Mouse (Mus musculus) neural tube, embryonic 13.5 days (tissue): ENCODE results near the gene Dusp23. TPM values are rescaled to one million over a fixed set of nuclear protein-coding genes. Genes with fewer than 3 reads are reported as not detected.

Source experiments
- ATAC-seq: fragments of 200-750 bp; cut with Nextera tagmentation; 2 replicates; pipeline ENCODE4 v1.8.0; 2017; ENCODE audit warnings: low read depth, mild to moderate bottlenecking, moderate TSS enrichment, moderate library complexity
- H3K27ac ChIP-seq: fragments of 300-500 bp; sonication (generic); replicated peaks from 2 replicates; pipeline ENCODE4 v1.5.1; 2015; ENCODE audit warnings: moderate library complexity, mild to moderate bottlenecking, inconsistent platforms
- H3K27me3 ChIP-seq: fragments of 300-500 bp; sonication (generic); 2 replicates; pipeline ENCODE4 v1.6.1; 2015; ENCODE audit warnings: mild to moderate bottlenecking, inconsistent platforms
- H3K36me3 ChIP-seq: fragments of 300-500 bp; sonication (generic); 2 replicates; pipeline ENCODE4 v1.6.1; 2015; ENCODE audit warnings: mild to moderate bottlenecking, inconsistent platforms
- H3K4me1 ChIP-seq: fragments of 300-500 bp; sonication (generic); replicated peaks from 2 replicates; pipeline ENCODE4 v1.6.1; 2015; ENCODE audit warnings: inconsistent platforms
- H3K4me2 ChIP-seq: fragments of 300-500 bp; sonication (generic); 2 replicates; pipeline ENCODE4 v1.6.1; 2015; ENCODE audit warnings: inconsistent platforms, mild to moderate bottlenecking, moderate library complexity
- H3K4me3 ChIP-seq: fragments of 300-500 bp; sonication (generic); 2 replicates; pipeline ENCODE4 v1.5.1; 2015; ENCODE audit warnings: mild to moderate bottlenecking, inconsistent platforms
- H3K9ac ChIP-seq: fragments of 300-500 bp; sonication (generic); 2 replicates; pipeline ENCODE4 v1.6.1; 2015; ENCODE audit warnings: moderate library complexity, mild to moderate bottlenecking, inconsistent platforms
- H3K9me3 ChIP-seq: fragments of 300-500 bp; sonication (generic); 2 replicates; pipeline ENCODE4 v1.6.1; 2016; ENCODE audit warnings: inconsistent platforms
- WGBS: fragments of 180-500 bp; shearing (Covaris S2); methylation state at CpG from one replicate; pipeline ENCODE4 v1.1.7; 2015; 5-methylcytosine and 5-hydroxymethylcytosine counted together
- polyA plus RNA-seq: library from polyadenylated mRNA; unstranded; fragments of >200 nt; fragmentation: Nextera tagmentation; extraction: Ambion mirVana; gene quantifications from 2 replicates; pipeline ENCODE4 v1.2.1, GENCODE M21; 2015

Dusp23 gene
- polyA plus RNA-seq, 1 experiment from 2014 or later = 20.1 TPM

DNA sequence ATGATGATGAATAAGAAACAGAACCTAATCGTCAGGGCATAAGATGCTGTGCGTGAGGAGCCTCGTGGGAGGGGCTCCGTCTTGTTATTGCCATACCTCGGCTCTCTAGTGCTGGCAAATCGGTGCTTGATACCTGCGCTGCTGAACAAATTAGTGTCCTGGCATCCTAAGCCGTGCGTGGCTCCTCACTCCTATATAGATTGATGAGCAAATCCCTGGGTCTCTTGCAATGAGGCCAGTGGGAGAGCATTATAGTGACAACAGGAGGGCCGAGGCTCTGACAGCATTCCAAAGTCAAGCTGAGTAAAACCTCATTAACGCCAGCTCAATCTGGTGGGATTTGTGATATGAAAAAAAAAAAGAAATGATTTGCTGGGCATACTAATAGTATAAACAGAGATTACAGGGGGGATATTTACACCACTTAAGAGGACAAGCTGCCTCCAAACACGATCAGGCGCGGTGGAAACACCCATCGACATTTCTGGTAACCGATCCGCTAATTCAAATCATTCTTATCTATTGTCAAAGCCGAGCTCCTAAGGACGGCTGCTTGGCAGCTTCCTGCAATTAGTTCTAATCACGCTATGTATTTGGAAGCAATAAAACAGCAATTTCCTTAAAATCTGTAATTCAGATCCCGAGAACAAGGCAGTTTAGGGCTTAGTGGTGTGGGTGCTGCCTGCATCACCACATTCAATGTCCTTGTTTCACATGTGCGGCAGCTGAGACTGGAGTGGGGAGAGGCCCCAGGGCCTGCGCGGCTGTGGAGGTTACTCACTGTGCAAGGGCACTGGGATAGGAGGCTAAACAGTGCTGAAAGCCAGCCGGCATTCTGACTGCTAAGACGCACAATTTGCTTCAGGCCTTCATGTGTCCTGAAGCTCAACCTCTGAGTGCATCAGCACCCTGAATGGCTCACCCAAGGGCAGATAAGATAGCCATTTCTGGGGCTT is 46.9 kb downstream of the Dusp23 start:
- Histone ChIP-seq H3K9ac (peak overlapping the region; percentile 45; the same call in 1 of the 2 replicates), H3K27ac (peak overlapping the region; percentile 91), H3K4me1 (peaks cover 18% of the 10 kb centered on the region), H3K36me3 (no peaks in the 10 kb centered on the region), H3K27me3 (0 out of 2 replicates have a peak, but pooled peaks cover 3% of the 10 kb centered on the region), H3K4me2 (peak overlapping the region; percentile 26), H3K9me3 (no peaks in the 10 kb centered on the region), H3K4me3 (no peak overlapping the region)
- peak; percentile 77 for ATAC-seq
- WGBS = 15% methylated on average over 26 of the region's 26 CpGs

DNA sequence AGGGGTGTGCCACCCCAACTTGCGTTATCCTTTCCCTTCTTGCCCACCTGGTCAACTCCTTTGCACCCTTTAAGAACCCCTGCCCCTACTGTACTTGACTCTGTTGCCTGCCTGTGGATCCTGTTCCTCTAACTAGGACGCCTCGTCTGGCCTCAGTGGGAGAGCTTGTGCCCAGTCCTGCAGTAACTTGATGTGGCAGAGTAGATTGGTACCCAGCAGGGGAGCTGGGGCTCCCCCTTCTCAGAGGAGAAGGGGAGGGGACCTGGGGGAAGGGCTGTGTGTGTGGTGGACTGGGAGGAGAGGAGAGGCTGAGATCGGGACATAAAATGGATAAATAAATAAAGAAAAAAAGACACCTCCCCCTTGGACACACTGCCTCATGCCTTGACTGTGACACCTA is 47.7 kb downstream of the Dusp23 start:
- Histone ChIP-seq H3K4me1 (peaks cover 18% of the 10 kb centered on the region), H3K27ac (peak overlapping the region; percentile 91), H3K27me3 (0 out of 2 replicates have a peak, but pooled peaks cover 3% of the 10 kb centered on the region), H3K4me2 (0 out of 2 replicates have a peak overlapping the region, but pooled peaks have one; percentile 26), H3K36me3 (no peaks in the 10 kb centered on the region), H3K9me3 (no peaks in the 10 kb centered on the region), H3K9ac (no peak overlapping the region), H3K4me3 (no peak overlapping the region)
- WGBS = 45% methylated on average over 4 of the region's 4 CpGs
- peak; percentile 11; the same call in 1 of the 2 replicates for ATAC-seq

DNA sequence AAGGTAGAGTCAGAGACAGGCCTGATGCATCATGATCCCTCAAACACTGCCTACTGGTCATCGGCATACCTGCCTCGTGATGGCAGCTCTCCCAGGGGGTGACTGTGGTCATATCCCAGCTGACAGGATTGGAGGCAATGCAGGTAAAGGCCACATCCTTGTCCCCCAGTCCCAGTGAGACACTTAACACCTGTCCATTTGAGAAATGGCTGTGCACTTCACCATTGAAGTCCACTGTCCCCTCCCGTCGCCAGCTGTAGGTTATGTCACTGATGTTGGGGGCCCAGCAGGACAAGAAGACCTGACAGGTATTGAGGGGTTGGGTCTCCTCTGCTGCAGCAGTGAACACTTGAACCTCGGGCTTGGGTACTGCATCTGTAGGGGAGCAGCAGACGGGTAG is 48.5 kb downstream of the Dusp23 start:
- 92% methylated on average over 6 of the region's 6 CpGs for WGBS
- no peak for ATAC-seq
- peak overlapping the region; percentile 91 for H3K27ac ChIP-seq
- no peak overlapping the region for H3K4me2 ChIP-seq
- H3K4me3 ChIP-seq = no peak overlapping the region
- peaks cover 18% of the 10 kb centered on the region for H3K4me1 ChIP-seq
- H3K9ac ChIP-seq = no peak overlapping the region
- H3K9me3 ChIP-seq = no peaks in the 10 kb centered on the region
- H3K36me3 ChIP-seq = no peaks in the 10 kb centered on the region
- H3K27me3 ChIP-seq = 0 out of 2 replicates have a peak, but pooled peaks cover 3% of the 10 kb centered on the region

DNA sequence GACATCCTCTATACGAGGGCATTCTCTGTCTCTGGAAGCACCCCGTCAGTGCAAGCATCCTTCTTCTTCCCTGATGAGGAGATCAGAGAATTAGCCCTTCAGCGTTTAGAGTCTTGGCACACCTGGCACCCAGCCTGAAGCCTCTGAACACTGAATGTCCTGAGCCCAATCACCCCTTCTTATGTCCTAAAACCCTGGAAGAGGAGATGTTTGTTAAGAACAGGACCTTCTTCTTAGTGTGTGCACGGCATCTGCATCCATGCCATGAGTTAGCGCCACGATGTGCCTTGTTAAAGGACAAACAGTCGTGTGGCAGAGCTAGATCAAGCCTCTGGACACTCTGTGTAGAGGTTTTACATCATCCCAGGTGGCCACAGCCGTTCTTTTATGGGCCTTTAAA is 50.3 kb downstream of the Dusp23 start:
- no peak overlapping the region for H3K27ac ChIP-seq
- ATAC-seq = no peak
- H3K4me3 ChIP-seq = no peak overlapping the region
- H3K9ac ChIP-seq = no peak overlapping the region
- H3K36me3 ChIP-seq = no peaks in the 10 kb centered on the region
- WGBS = 90% methylated on average over 8 of the region's 8 CpGs
- 0 out of 2 replicates have a peak, but pooled peaks cover 3% of the 10 kb centered on the region for H3K27me3 ChIP-seq
- H3K4me2 ChIP-seq = no peak overlapping the region
- H3K9me3 ChIP-seq = no peaks in the 10 kb centered on the region
- H3K4me1 ChIP-seq = peaks cover 18% of the 10 kb centered on the region

Other genes starting within 250 kb of the Dusp23 start
- 0.37 TPM in 1 of 2 replicates, not detected in the other for gene Slamf9, start 157.6 kb downstream of the Dusp23 start, polyA plus RNA-seq
- 62.6 and 65.9 TPM in 2 replicates for gene Igsf9, start 151.2 kb downstream of the Dusp23 start, polyA plus RNA-seq
- gene Tagln2, start 132.9 kb downstream of the Dusp23 start, polyA plus RNA-seq = 160 and 187 TPM in 2 replicates
- gene Cfap45, start 112.2 kb downstream of the Dusp23 start, polyA plus RNA-seq = 2.5 and 3.1 TPM in 2 replicates
- gene Vsig8, start 77.0 kb downstream of the Dusp23 start, polyA plus RNA-seq = 0.82 and 0.85 TPM in 2 replicates
- gene Slamf8, start 42.4 kb downstream of the Dusp23 start, polyA plus RNA-seq = not detected in 2 replicates
- gene Fcrl6, start 30.4 kb downstream of the Dusp23 start, polyA plus RNA-seq = 0.15 and 0.52 TPM in 2 replicates
- gene Crp, start 65.1 kb upstream of the Dusp23 start, polyA plus RNA-seq = 0.77 and 0.98 TPM in 2 replicates